Mouse (Mus musculus): ENCODE measurements around the gene Fermt3.

GRCm38 (mm10) chr19:7013984-7014383, 5.3 kb downstream of the Fermt3 start:
- no peak for TF ChIP-seq GATA1 (IDR thresholded peaks at IDR 0.05; ENCODE audit: low read length)
- no peak for TF ChIP-seq TAL1 (IDR thresholded peaks at IDR 0.05; ENCODE audit: low read length)
